Mouse (Mus musculus) cerebellum, adult 2 months (tissue): Measurements from ENCODE around the gene Foxn4. TPM values are rescaled to one million over a fixed set of nuclear protein-coding genes. Genes with fewer than 3 reads are reported as not detected.

ENCODE experiments used
- DNase-seq, 2 experiments: peaks; one replicate each; pipeline ENCODE4 v3.0.0; 2021
- H3K27ac ChIP-seq: fragments of 200-500 bp; 2 replicates; pipeline ENCODE4 v1.5.1; 2012; ENCODE audit warnings: low read length, control low read depth, inconsistent platforms; ENCODE audit not compliant: insufficient read depth
- H3K27me3 ChIP-seq: fragments of 200-500 bp; 2 replicates; pipeline ENCODE4 v1.6.1; 2012; ENCODE audit warnings: inconsistent platforms, mild to moderate bottlenecking, low read length, moderate library complexity; ENCODE audit not compliant: control insufficient read depth, insufficient read depth
- H3K4me1 ChIP-seq: fragments of 200-500 bp; 2 replicates; pipeline ENCODE4 v1.6.1; 2011; ENCODE audit warnings: low read length; ENCODE audit not compliant: control insufficient read depth, insufficient read depth
- H3K4me3 ChIP-seq: fragments of 200-500 bp; replicated peaks from 2 replicates; pipeline ENCODE3; 2011; ENCODE audit warnings: mild to moderate bottlenecking, low read depth, low read length, control low read depth; ENCODE audit not compliant: insufficient read depth
- CTCF ChIP-seq: fragments of 200-500 bp; IDR thresholded peaks from 2 replicates; pipeline ENCODE4 v1.5.1; 2011; ENCODE audit warnings: low read depth, mild to moderate bottlenecking, control low read depth, low read length, moderate library complexity, borderline replicate concordance; ENCODE audit not compliant: insufficient read depth
- POLR2A ChIP-seq: fragments of 200-500 bp; IDR thresholded peaks from 2 replicates; pipeline ENCODE4 v1.6.1; 2011; ENCODE audit warnings: low read length, control low read depth, borderline replicate concordance; ENCODE audit not compliant: insufficient read depth
- WGBS: fragments of 180-500 bp; shearing (Covaris S2); methylation state at CpG from one replicate; pipeline ENCODE4 v1.1.7; 2018; 5-methylcytosine and 5-hydroxymethylcytosine counted together
- polyA plus RNA-seq: library from polyadenylated mRNA; depleted of rRNA; stranded (reverse); fragments of >200 nt; gene quantifications from 2 replicates; pipeline ENCODE4 v1.2.3, GENCODE M21; 2012; rRNA removed

Foxn4 gene
- polyA plus RNA-seq, 1 experiment = not detected

- 36% methylated on average over 14 of the region's 14 CpGs for WGBS
- Histone ChIP-seq H3K4me1 (no peaks in the 10 kb centered on the region), H3K4me3 (no peak overlapping the region), H3K27me3 (no peaks in the 10 kb centered on the region), H3K27ac (no peak overlapping the region)
- TF ChIP-seq POLR2A (no peak), CTCF (no peak)
- DNase-seq = no peak
Measured at GRCm38 (mm10) chr5:114239737-114240136, 33.9 kb downstream of the Foxn4 start.

GRCm38 (mm10) chr5:114238924-114239323, 34.7 kb downstream of the Foxn4 start:
- Histone ChIP-seq H3K27me3 (no peaks in the 10 kb centered on the region), H3K4me1 (no peaks in the 10 kb centered on the region), H3K4me3 (no peak overlapping the region), H3K27ac (no peak overlapping the region)
- TF ChIP-seq CTCF (no peak), POLR2A (no peak)
- 39% methylated on average over 7 of the region's 7 CpGs for WGBS
- no peak for DNase-seq

DNA sequence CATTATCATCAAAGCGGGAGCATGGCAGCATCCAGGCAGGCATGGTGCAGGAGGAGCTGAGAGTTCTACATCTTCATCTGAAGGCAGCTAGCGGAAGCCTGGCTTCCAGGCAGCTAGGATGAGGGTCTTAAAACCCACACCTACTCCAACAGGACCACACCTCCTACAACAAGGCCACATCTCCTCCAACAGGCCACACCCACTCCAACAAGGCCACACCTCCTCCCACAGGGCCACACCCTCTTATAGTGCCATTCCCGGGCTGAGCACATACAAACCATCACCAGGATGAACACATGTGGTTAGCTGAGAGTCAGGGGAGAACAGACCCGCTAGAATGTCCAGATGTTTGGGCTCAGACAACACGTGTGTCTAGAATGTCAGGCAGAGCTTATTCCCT, 44.7 kb downstream of the Foxn4 start:
- Histone ChIP-seq H3K27me3 (no peaks in the 10 kb centered on the region), H3K4me1 (no peaks in the 10 kb centered on the region), H3K27ac (no peak overlapping the region), H3K4me3 (no peak overlapping the region)
- TF ChIP-seq POLR2A (no peak), CTCF (no peak)
- no peak for DNase-seq
- 81% methylated on average over 5 of the region's 5 CpGs for WGBS

DNA sequence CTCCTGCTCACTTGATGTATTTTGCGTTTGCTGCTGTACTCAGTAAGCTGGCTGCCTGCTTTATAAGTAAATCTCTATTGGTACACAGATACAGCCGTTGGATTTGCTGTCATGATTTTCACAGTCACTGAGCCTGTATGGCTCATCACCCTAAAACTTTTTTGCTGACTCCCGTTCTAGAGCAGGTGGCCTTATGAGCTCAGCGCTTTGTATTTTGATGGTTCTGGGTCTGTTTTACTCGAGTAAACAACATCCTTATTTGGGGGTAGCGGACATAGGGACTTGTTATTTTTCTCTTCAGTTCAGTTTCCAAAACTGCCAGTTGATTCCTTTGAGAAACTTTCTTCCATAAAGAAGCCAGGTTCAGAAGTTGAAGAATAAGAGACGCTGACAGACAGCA, 47.6 kb downstream of the Foxn4 start:
- TF ChIP-seq POLR2A (no peak), CTCF (no peak)
- WGBS = 93% methylated on average over 7 of the region's 7 CpGs
- H3K4me3 ChIP-seq = no peak overlapping the region
- no peaks in the 10 kb centered on the region for H3K27me3 ChIP-seq
- DNase-seq = no peak
- no peak overlapping the region for H3K27ac ChIP-seq
- H3K4me1 ChIP-seq = no peaks in the 10 kb centered on the region

GRCm38 (mm10) chr5:114218771-114219170, 54.8 kb downstream of the Foxn4 start:
- Histone ChIP-seq H3K4me1 (no peaks in the 10 kb centered on the region), H3K27ac (no peak overlapping the region), H3K27me3 (no peaks in the 10 kb centered on the region; the same call in 1 of the 2 replicates), H3K4me3 (no peak overlapping the region)
- WGBS = 81% methylated on average over 14 of the region's 14 CpGs
- TF ChIP-seq POLR2A (no peak), CTCF (no peak)
- DNase-seq = no peak

- WGBS = 68% methylated on average over 10 of the region's 10 CpGs
- Histone ChIP-seq H3K27ac (no peak overlapping the region), H3K4me1 (no peaks in the 10 kb centered on the region), H3K4me3 (no peak overlapping the region), H3K27me3 (no peaks in the 10 kb centered on the region; the same call in 1 of the 2 replicates)
- DNase-seq = no peak
- TF ChIP-seq POLR2A = no peak
- no peak for TF ChIP-seq CTCF
Measured at GRCm38 (mm10) chr5:114213183-114213582, 60.4 kb downstream of the Foxn4 start.

GRCm38 (mm10) chr5:114206158-114206557, 67.4 kb downstream of the Foxn4 start:
- no peak for DNase-seq
- no peaks in the 10 kb centered on the region for H3K27me3 ChIP-seq
- 86% methylated on average over 2 of the region's 2 CpGs for WGBS
- H3K27ac ChIP-seq = no peak overlapping the region
- TF ChIP-seq CTCF (no peak), POLR2A (no peak)
- H3K4me3 ChIP-seq = no peak overlapping the region
- no peaks in the 10 kb centered on the region for H3K4me1 ChIP-seq

Other genes with a start within 250 kb of the Foxn4 start
- 42.9 and 44.1 TPM in 2 replicates for gene Usp30, start 208.3 kb downstream of the Foxn4 start, polyA plus RNA-seq
- 95.3 and 95.7 TPM in 2 replicates for gene Svop, start 182.2 kb downstream of the Foxn4 start, polyA plus RNA-seq
- 10.2 and 10.9 TPM in 2 replicates for gene Alkbh2, start 145.6 kb downstream of the Foxn4 start, polyA plus RNA-seq
- 4.3 and 4.6 TPM in 2 replicates for gene Ung, start 143.4 kb downstream of the Foxn4 start, polyA plus RNA-seq
- 4.6 and 5.2 TPM in 2 replicates for gene Acacb, start 127.3 kb downstream of the Foxn4 start, polyA plus RNA-seq
- 0.67 and 0.69 TPM in 2 replicates for gene Myo1h, start 15.4 kb upstream of the Foxn4 start, polyA plus RNA-seq
- gene Kctd10, start 106.7 kb upstream of the Foxn4 start, polyA plus RNA-seq = 42.5 and 44.3 TPM in 2 replicates
- gene Ube3b, start 106.8 kb upstream of the Foxn4 start, polyA plus RNA-seq = 62.9 and 63.9 TPM in 2 replicates
- gene Mmab, start 170.3 kb upstream of the Foxn4 start, polyA plus RNA-seq = 16.9 and 19.2 TPM in 2 replicates
- gene Mvk, start 170.5 kb upstream of the Foxn4 start, polyA plus RNA-seq = 37.1 and 38.8 TPM in 2 replicates